Mouse (Mus musculus) liver, embryonic 15.5 days (tissue): Measurements from ENCODE around the gene Ackr3. TPM values are rescaled to one million over a fixed set of nuclear protein-coding genes. Genes with fewer than 3 reads are reported as not detected.

Experiments used
- ATAC-seq: fragments of 200-750 bp; cut with Nextera tagmentation; 2 replicates; pipeline ENCODE4 v1.8.0; 2017; ENCODE audit warnings: moderate number of reproducible peaks, mild to moderate bottlenecking, moderate library complexity; ENCODE audit not compliant: insufficient read depth
- H3K27ac ChIP-seq: fragments of 300-500 bp; sonication (generic); replicated peaks from 2 replicates; pipeline ENCODE4 v1.5.1; 2015; ENCODE audit warnings: mild to moderate bottlenecking, inconsistent platforms
- H3K27me3 ChIP-seq: fragments of 300-500 bp; sonication (generic); 2 replicates; pipeline ENCODE4 v1.6.1; 2015; ENCODE audit warnings: mild to moderate bottlenecking, inconsistent platforms
- H3K36me3 ChIP-seq: fragments of 300-500 bp; sonication (generic); replicated peaks from 2 replicates; pipeline ENCODE4 v1.6.1; 2015; ENCODE audit warnings: moderate library complexity, mild to moderate bottlenecking, inconsistent platforms
- H3K4me1 ChIP-seq: fragments of 300-500 bp; sonication (generic); replicated peaks from 2 replicates; pipeline ENCODE4 v1.6.1; 2015; ENCODE audit warnings: inconsistent platforms
- H3K4me2 ChIP-seq: fragments of 300-500 bp; sonication (generic); 2 replicates; pipeline ENCODE4 v1.6.1; 2015; ENCODE audit warnings: moderate library complexity, mild to moderate bottlenecking, inconsistent platforms
- H3K4me3 ChIP-seq: fragments of 300-500 bp; sonication (generic); replicated peaks from 2 replicates; pipeline ENCODE4 v1.5.1; 2015; ENCODE audit warnings: mild to moderate bottlenecking, inconsistent platforms
- H3K9ac ChIP-seq: fragments of 300-500 bp; sonication (generic); 2 replicates; pipeline ENCODE4 v1.6.1; 2015; ENCODE audit warnings: moderate library complexity, mild to moderate bottlenecking, inconsistent platforms
- H3K9me3 ChIP-seq: fragments of 300-500 bp; sonication (generic); replicated peaks from 2 replicates; pipeline ENCODE4 v1.6.1; 2016; ENCODE audit warnings: inconsistent platforms
- WGBS: fragments of 180-500 bp; shearing (Covaris S2); methylation state at CpG from one replicate; pipeline ENCODE4 v1.1.7; 2015; ENCODE audit warnings: mixed read lengths; ENCODE audit not compliant: insufficient replicate concordance; 5-methylcytosine and 5-hydroxymethylcytosine counted together
- polyA plus RNA-seq: library from polyadenylated mRNA; unstranded; fragments of >200 nt; fragmentation: Nextera tagmentation; extraction: Ambion mirVana; gene quantifications from 2 replicates; pipeline ENCODE4 v1.2.1, GENCODE M21; 2015

Gene Ackr3
- polyA plus RNA-seq, 1 experiment from 2014 or later: 1.5 TPM

DNA sequence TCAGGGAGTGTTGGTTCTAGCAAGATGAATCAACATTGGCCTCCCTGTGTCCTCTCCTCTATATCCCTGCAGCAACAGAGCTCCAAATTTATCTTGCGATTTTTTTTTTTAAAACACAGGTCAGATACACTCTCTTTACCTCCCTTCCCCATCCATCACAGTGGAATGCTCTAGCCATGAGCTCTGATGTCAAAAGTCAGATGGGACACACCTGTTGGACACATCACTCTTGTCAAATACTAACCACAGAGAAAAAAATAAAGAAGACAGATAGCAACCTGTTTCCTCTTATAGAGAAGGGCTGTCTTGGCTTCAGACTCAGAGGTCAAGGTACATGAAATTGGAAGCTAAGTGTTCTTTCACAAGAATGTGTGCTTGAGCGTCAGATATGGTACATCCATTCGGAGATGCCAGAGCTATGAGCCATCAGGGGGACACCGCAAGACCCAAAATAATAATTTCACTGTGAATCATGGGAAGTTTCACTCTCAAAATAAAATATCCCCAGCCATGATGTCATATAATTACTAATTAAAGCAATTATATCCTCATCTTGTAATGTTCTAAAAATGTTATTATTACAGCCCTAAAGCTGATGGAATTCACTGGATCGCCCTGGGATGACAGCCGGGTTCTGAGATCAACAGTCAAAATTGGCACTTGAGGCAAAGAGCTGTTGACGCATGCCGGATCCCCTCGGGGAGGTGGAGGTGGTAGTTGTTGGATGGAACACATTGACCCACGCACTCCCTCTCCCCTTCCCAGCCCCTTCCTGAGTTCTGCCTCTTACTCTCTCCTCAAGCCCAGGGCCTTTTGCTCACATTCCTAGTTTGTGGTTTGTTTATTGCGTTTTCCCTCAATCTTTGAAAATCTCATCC, 57.2 kb downstream of the Ackr3 start:
- Histone ChIP-seq H3K4me1 (0 out of 2 replicates have a peak, but pooled peaks cover 3% of the 10 kb centered on the region), H3K27me3 (peaks cover 60% of the 10 kb centered on the region), H3K9me3 (no peaks in the 10 kb centered on the region), H3K9ac (no peak overlapping the region), H3K4me2 (no peak overlapping the region), H3K27ac (no peak overlapping the region), H3K36me3 (no peaks in the 10 kb centered on the region), H3K4me3 (no peak overlapping the region)
- WGBS: 72% methylated on average over 11 of the region's 11 CpGs
- ATAC-seq: no peak

DNA sequence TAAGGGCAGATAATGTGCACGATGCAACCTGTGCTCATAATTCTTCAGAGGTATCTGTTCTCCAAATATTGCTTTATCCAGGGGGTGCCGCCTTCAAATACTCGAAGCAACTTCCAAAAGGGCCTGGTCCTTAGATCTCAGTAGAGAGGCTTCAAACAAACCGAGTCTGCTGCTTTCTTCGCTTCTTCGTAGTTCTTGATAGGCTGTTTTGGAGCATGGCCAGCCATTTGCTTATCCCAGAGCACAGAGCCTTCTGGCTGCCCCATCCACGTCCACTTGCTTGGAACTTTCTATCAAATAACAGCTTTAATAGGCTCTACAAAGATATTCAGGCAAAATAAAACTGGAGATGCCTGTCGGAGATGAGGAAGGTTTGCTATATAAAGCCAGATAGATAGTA, 58.6 kb downstream of the Ackr3 start:
- no peak overlapping the region for H3K4me2 ChIP-seq
- no peaks in the 10 kb centered on the region for H3K9me3 ChIP-seq
- 63% methylated on average over 8 of the region's 8 CpGs for WGBS
- no peaks in the 10 kb centered on the region for H3K36me3 ChIP-seq
- no peak overlapping the region for H3K4me3 ChIP-seq
- ATAC-seq: no peak
- H3K9ac ChIP-seq: no peak overlapping the region
- H3K4me1 ChIP-seq: 0 out of 2 replicates have a peak, but pooled peaks cover 3% of the 10 kb centered on the region
- no peak overlapping the region for H3K27ac ChIP-seq
- H3K27me3 ChIP-seq: peaks cover 63% of the 10 kb centered on the region

Other genes starting within 250 kb of the Ackr3 start
- gene Asb18, start 189.3 kb upstream of the Ackr3 start, polyA plus RNA-seq: not detected in 2 replicates
- 0.17 and 0.24 TPM in 2 replicates for gene Iqca, start 50.6 kb upstream of the Ackr3 start, polyA plus RNA-seq